Mouse (Mus musculus): ENCODE results near the gene Prkra.
"Not testable (repeated sequence)": the region's sequence is repeated elsewhere in the genome, so short reads cannot be mapped to it uniquely, and the experiment has no call there.

Prkra gene

GRCm38 (mm10) chr2:76655982-76656381 is 8.2 kb upstream of the Prkra start:
- DNase-seq (ENCODE audit: extremely low read depth, low read depth), result no peak

- no peak for DNase-seq (ENCODE audit: extremely low read depth, low read depth)
Observed at GRCm38 (mm10) chr2:76655444-76655843, 7.6 kb upstream of the Prkra start.

- DNase-seq (ENCODE audit: extremely low read depth, low read depth), result no peak
Observed at GRCm38 (mm10) chr2:76654646-76655045, 6.8 kb upstream of the Prkra start.

GRCm38 (mm10) chr2:76653070-76653469 is 5.3 kb upstream of the Prkra start:
- DNase-seq (ENCODE audit: extremely low read depth, low read depth), result no peak

- no peak for DNase-seq (ENCODE audit: extremely low read depth, low read depth)
Observed at GRCm38 (mm10) chr2:76648666-76649141, 889 bp upstream of the Prkra start.

GRCm38 (mm10) chr2:76647441-76647869 is 360 bp downstream of the Prkra start:
- no peak for DNase-seq (ENCODE audit: extremely low read depth, low read depth)

- DNase-seq (ENCODE audit: extremely low read depth, low read depth), result peak; percentile 53
Observed at GRCm38 (mm10) chr2:76643801-76644200, 4.0 kb downstream of the Prkra start.

GRCm38 (mm10) chr2:76639637-76640036 is 8.2 kb downstream of the Prkra start:
- DNase-seq (ENCODE audit: extremely low read depth, low read depth), result no peak

- DNase-seq (ENCODE audit: extremely low read depth, low read depth), result no peak
Observed at GRCm38 (mm10) chr2:76631600-76631999, 16.2 kb downstream of the Prkra start.

GRCm38 (mm10) chr2:76630293-76630692 is 17.5 kb downstream of the Prkra start:
- DNase-seq (ENCODE audit: extremely low read depth, low read depth), result no peak

- DNase-seq (ENCODE audit: extremely low read depth, low read depth), result not testable (repeated sequence)
Observed at GRCm38 (mm10) chr2:76622316-76622715, 25.5 kb downstream of the Prkra start.

- no peak for DNase-seq (ENCODE audit: extremely low read depth, low read depth)
Observed at GRCm38 (mm10) chr2:76621724-76622123, 26.1 kb downstream of the Prkra start.

GRCm38 (mm10) chr2:76620188-76620587 is 27.6 kb downstream of the Prkra start:
- DNase-seq (ENCODE audit: extremely low read depth, low read depth), result no peak

- DNase-seq (ENCODE audit: extremely low read depth, low read depth), result peak; percentile 19
Observed at GRCm38 (mm10) chr2:76618078-76618477, 29.7 kb downstream of the Prkra start.

GRCm38 (mm10) chr2:76611996-76612395 is 35.8 kb downstream of the Prkra start:
- DNase-seq (ENCODE audit: extremely low read depth, low read depth), result no peak

- DNase-seq (ENCODE audit: extremely low read depth, low read depth), result peak; percentile 57
Observed at GRCm38 (mm10) chr2:76610326-76611104, 37.3 kb downstream of the Prkra start.

GRCm38 (mm10) chr2:76606704-76607103 is 41.1 kb downstream of the Prkra start:
- no peak for DNase-seq (ENCODE audit: extremely low read depth, low read depth)

GRCm38 (mm10) chr2:76602256-76602655 is 45.6 kb downstream of the Prkra start:
- DNase-seq (ENCODE audit: extremely low read depth, low read depth), result no peak

GRCm38 (mm10) chr2:76599214-76599613 is 48.6 kb downstream of the Prkra start:
- no peak for DNase-seq (ENCODE audit: extremely low read depth, low read depth)

- DNase-seq (ENCODE audit: extremely low read depth, low read depth), result no peak
Observed at GRCm38 (mm10) chr2:76597521-76597920, 50.3 kb downstream of the Prkra start.

GRCm38 (mm10) chr2:76592401-76592924 is 55.4 kb downstream of the Prkra start:
- no peak for DNase-seq (ENCODE audit: extremely low read depth, low read depth)

GRCm38 (mm10) chr2:76590221-76590620 is 57.6 kb downstream of the Prkra start:
- DNase-seq (ENCODE audit: extremely low read depth, low read depth), result no peak

GRCm38 (mm10) chr2:76586906-76587305 is 60.9 kb downstream of the Prkra start:
- no peak for DNase-seq (ENCODE audit: extremely low read depth, low read depth)

Measured in MEL-GATA-1-ER (cell line).